Mouse (Mus musculus) spleen, adult 2 months (tissue): Measurements from ENCODE around the gene Gm38655. TPM values are rescaled to one million over a fixed set of nuclear protein-coding genes. Genes with fewer than 3 reads are reported as not detected.
A peak's percentile ranks its signal among the peaks of the same experiment; 100 is the strongest.
"Not testable (repeated sequence)": the region's sequence is repeated elsewhere in the genome, so short reads cannot be mapped to it uniquely, and the experiment has no call there.

ENCODE experiments used
- DNase-seq, 2 experiments: peaks; one replicate each; pipeline versions ENCODE4 v3.0.0 to v3.0.0-alpha.2; 2012 to 2021; ENCODE audit warnings: low spot score in 2 of 2, low read depth in 1 of 2
- H3K27ac ChIP-seq: fragments of 200-500 bp; 2 replicates; pipeline ENCODE4 v1.5.1; 2012; ENCODE audit warnings: low read length, inconsistent platforms; ENCODE audit not compliant: insufficient read depth
- H3K27me3 ChIP-seq: fragments of 200-500 bp; 2 replicates; pipeline ENCODE4 v1.6.1; 2012; ENCODE audit warnings: mild to moderate bottlenecking, moderate library complexity, low read length, inconsistent platforms; ENCODE audit not compliant: control insufficient read depth, insufficient read depth
- H3K36me3 ChIP-seq: fragments of 200-500 bp; 2 replicates; pipeline ENCODE4 v1.6.1; 2012; ENCODE audit warnings: mild to moderate bottlenecking, low read length, inconsistent platforms; ENCODE audit not compliant: control insufficient read depth, insufficient read depth
- H3K4me1 ChIP-seq: fragments of 200-500 bp; 2 replicates; pipeline ENCODE4 v1.6.1; 2011; ENCODE audit warnings: inconsistent platforms; ENCODE audit not compliant: control insufficient read depth, insufficient read depth, insufficient read length
- H3K4me3 ChIP-seq: fragments of 200-500 bp; 2 replicates; pipeline ENCODE4 v1.5.1; 2011; ENCODE audit warnings: mild to moderate bottlenecking, inconsistent platforms; ENCODE audit not compliant: insufficient read depth, insufficient read length; ENCODE audit errors: extremely low read depth
- CTCF ChIP-seq: fragments of 200-500 bp; IDR thresholded peaks from 2 replicates; pipeline ENCODE4 v1.5.1; 2011; ENCODE audit warnings: mild to moderate bottlenecking, inconsistent platforms; ENCODE audit not compliant: insufficient read depth, insufficient read length, insufficient replicate concordance; ENCODE audit errors: extremely low read depth
- POLR2A ChIP-seq: fragments of 200-500 bp; IDR thresholded peaks from 2 replicates; pipeline ENCODE4 v1.6.1; 2011; ENCODE audit warnings: low read depth, low read length, inconsistent platforms
- WGBS: fragments of 180-500 bp; shearing (Covaris S2); methylation state at CpG from one replicate; pipeline ENCODE4 v1.1.7; 2018; 5-methylcytosine and 5-hydroxymethylcytosine counted together
- polyA plus RNA-seq: library from polyadenylated mRNA; depleted of rRNA; stranded (reverse); fragments of >200 nt; gene quantifications from 2 replicates; pipeline ENCODE4 v1.2.3, GENCODE M21; 2012; rRNA removed

Gene Gm38655
- not detected in 2 replicates for polyA plus RNA-seq

DNA sequence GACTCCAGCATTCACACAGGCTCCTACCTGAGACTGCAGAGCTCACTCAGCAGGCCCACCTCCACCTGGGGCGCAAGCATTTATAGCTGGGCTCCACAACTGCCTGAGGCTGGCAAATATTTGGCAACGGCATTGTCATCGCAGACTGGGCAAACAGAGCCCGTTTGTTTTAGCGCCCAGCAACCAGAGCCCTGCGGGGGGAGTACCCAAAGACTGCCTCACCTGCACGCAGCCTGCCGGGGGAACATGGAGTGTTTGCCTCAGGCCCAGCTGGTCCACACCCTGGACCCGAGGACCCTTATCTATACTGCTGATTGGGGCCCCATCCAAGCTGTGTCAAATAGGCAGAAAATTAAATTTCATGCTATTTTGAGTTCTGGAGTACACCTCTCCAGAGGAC lies at the start of gene Gm38655:
TSS of gene Gm38655 (minus strand) at position 61 of the 400 bp plus-strand sequence.
- no peak for DNase-seq
- no peak for TF ChIP-seq POLR2A
- TF ChIP-seq CTCF: no peak

DNA sequence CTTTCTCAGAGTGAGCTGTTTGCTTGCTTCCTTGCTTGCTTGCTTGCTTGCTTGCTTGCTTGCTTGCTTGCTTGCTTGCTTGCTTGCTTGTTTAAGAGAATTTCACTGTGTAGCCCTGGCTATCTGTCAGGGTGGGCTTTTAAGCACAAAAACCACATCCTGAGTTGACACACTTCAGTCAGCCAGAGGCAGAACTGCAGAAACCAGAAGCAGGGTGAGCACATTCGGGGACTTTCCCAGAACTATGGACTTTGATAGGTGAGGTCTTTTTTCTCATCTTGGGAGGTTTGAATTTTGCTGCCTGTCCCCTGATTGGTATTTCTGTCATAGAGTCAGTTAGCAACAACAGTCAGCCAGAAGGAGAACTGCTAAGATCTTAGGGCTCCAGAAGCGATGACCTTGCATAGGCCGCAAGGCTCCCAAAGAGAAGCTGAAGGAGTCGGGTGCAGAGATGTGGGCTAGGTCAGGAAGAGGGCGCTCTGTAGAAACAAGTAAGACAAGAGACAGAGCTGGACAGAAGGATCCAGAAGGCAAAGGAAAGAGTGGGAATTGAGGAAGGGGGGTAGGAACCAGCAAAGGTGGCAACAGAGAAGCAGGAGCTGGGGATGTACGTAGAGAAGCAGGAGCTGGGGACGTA lies 49.4 kb upstream of the Gm38655 start:
- Histone ChIP-seq H3K27ac (peak overlapping the region; percentile 72), H3K4me1 (peaks cover 34% of the 10 kb centered on the region), H3K27me3 (no peaks in the 10 kb centered on the region), H3K36me3 (peaks cover 9% of the 10 kb centered on the region), H3K4me3 (peak overlapping the region; percentile 0; the same call in 1 of the 2 replicates)
- TF ChIP-seq POLR2A (no peak), CTCF (no peak)
- DNase-seq: peak; percentile 42 to 53
- 58% methylated on average over 7 of the region's 7 CpGs for WGBS

More for the DNA sequence above, at the start of gene Gm38655:
- no peaks in the 10 kb centered on the region for H3K4me1 ChIP-seq
- no peaks in the 10 kb centered on the region for H3K27me3 ChIP-seq
- WGBS: 81% methylated on average over 9 of the region's 9 CpGs
- no peak within 1 kb of the TSS for H3K27ac ChIP-seq
- no peaks in the 10 kb centered on the region for H3K36me3 ChIP-seq
- H3K4me3 ChIP-seq: no peak within 1 kb of the TSS

DNA sequence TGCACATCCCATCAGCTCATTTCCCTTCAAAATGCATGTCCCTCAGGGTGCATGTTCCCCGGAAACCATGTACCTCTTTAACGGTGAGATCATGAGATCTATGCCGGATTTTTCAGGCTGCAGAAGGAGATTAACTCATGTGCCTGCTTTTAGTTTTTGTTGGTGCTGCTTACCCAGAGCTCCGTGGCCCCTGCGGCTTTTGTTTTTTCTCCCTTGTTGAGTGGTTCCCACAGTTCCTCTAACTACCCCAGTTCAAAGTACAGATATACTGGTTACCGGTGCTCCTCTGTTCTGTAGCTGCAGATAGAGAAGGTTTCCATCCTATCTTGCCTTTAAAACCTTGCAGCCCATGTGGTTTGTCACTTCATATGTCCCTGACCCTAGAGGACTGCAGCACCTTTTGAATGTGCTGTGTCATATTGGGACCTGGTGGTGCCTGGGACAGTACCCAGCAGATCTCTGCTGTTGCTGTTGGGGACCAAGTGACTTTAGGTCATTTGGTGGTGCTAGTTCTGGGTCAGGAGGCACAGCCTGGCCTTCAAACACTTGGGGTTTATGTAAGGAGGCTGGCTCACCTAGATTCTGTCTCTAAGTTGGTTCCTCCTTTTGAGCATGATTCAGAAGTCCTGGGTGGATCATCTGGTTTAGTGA lies 47.8 kb upstream of the Gm38655 start:
- TF ChIP-seq POLR2A: no peak
- TF ChIP-seq CTCF: no peak
- DNase-seq: no peak
- WGBS: 16% methylated on average over 6 of the region's 6 CpGs
- no peaks in the 10 kb centered on the region for H3K27me3 ChIP-seq
- peaks cover 7% of the 10 kb centered on the region; the same call in 1 of the 2 replicates for H3K36me3 ChIP-seq
- peak overlapping the region; percentile 71 for H3K27ac ChIP-seq
- peak overlapping the region; percentile 19 for H3K4me3 ChIP-seq
- H3K4me1 ChIP-seq: peaks cover 34% of the 10 kb centered on the region

DNA sequence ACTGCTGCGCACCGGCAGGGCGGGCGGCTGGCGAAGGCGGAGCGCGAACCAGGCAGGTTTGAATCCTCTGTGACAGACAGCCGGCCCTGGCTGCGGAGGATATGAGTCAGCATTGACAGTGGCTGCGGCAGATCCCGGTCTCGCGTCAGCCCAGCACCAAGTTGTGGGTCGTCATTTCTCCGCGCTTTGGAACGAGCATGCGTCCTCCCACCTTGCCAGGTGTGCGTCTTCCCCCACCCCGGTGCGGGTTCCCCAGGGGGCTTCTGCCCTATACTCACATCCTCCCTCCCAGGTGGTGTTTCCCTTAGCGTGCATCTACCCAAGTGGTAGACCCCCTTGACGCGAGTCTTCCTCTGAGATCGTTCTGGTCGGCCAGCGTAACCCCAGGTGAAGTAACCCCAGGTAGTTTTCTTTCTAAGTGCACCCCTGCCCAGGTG lies 47.3 kb upstream of the Gm38655 start:
- Histone ChIP-seq H3K27ac (peak overlapping the region; percentile 71), H3K4me3 (peak overlapping the region; percentile 19; the same call in 1 of the 2 replicates), H3K4me1 (peaks cover 34% of the 10 kb centered on the region)
- not testable (repeated sequence) for H3K36me3 ChIP-seq, H3K27me3 ChIP-seq, DNase-seq
- 7% methylated on average over 17 of the region's 28 CpGs for WGBS

DNA sequence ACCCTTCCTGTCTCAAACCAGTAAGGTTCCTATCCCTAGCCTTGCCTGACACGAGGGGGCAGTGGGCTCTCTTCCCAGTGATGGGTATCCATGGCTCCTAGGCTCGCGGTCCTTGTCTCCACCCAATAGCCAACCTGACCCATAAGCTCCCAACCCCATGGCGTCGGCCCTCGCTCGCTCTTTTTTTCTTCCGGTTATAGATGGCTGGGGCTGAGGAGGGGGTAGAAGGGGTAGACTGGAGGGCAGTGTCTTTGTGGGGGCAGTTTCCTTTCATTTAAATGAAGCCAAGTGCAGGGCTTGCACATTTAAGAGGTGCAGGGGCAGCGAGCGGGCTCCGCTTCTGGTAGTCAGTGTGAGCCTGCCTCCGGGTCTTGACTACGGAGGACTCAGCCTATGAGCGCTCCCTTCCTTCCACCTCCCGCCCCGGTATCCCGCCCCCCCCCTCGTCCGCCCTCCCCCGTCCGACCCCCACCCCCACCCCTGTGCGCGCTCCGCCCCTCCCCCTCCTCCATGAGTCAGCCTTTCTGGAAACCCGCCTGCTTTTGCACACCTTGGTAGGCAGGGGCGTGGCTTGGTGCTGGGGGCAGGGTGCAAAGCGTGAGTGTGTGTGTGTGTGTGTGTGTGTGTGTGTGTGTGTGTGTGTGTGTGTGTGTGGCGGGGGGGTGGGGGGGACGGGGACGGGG lies 46.7 kb upstream of the Gm38655 start:
- WGBS: 5% methylated on average over 17 of the region's 30 CpGs
- no peaks in the 10 kb centered on the region for H3K27me3 ChIP-seq
- H3K4me3 ChIP-seq: peak overlapping the region; percentile 36
- TF ChIP-seq CTCF (no peak), POLR2A (no peak; the same call in 1 of the 2 replicates)
- peaks cover 7% of the 10 kb centered on the region; the same call in 1 of the 2 replicates for H3K36me3 ChIP-seq
- peaks cover 34% of the 10 kb centered on the region for H3K4me1 ChIP-seq
- H3K27ac ChIP-seq: no peak overlapping the region
- DNase-seq: peak in 1 of 2 experiments; percentile 40

DNA sequence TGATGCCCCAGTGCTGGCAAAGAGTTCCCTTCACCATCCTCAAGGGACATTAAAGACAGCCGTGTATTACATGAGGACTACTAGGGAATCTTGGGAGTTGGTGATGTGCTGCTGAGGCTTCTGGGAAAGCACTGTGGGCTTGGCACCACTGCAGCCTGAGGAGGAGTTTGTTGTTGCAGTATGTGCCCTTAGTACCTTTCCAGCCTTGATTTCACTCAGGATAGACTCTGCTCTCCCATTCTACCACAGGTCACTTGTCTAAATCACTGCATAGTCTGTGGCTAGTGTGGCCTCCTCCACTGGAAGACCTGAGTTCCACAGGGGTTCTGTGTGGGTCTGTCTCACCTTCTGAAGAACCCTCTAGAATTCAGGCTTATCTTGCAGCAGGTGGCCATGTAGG lies 45.5 kb upstream of the Gm38655 start:
- 89% methylated on average over 1 of the region's 1 CpGs for WGBS
- TF ChIP-seq CTCF (no peak), POLR2A (no peak)

More for the DNA sequence above, 45.5 kb upstream of the Gm38655 start:
- H3K4me1 ChIP-seq: peaks cover 34% of the 10 kb centered on the region
- DNase-seq: no peak
- no peaks in the 10 kb centered on the region for H3K27me3 ChIP-seq
- H3K36me3 ChIP-seq: peaks cover 5% of the 10 kb centered on the region; the same call in 1 of the 2 replicates
- H3K27ac ChIP-seq: no peak overlapping the region
- no peak overlapping the region for H3K4me3 ChIP-seq
